Mouse (Mus musculus): ENCODE measurements around the gene Sbpl.

DNA sequence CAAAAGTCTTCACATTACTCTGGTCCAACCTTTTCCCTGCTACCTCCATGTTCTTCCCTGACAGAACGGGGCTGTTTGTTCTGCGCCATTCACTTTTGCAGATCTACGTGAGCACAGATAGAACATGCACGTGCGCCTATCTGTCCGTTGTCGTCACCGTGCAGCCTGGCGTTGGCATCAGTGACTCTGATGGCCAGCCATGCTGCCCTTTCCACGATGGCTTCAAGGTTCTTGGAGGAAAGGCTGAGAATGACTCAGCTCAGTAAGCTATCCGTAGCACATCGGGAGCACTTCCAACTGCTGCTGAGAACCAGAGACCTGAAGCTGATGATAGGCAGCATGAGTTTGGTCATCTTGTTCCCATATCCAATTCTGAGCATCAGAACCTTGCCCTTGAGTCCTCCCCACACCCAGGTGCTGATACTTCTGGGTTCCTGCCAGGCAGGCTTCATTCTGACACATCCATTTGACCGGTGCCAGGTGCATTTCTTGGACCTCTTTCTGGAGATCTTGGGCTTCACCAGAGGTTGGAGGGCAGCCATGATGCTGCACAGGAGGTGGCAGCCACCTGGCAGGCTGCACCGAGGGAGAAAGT, 49.1 kb upstream of the Sbpl start:
- no peak for TF ChIP-seq POLR2A (IDR thresholded peaks at IDR 0.05; ENCODE audit: low read depth, low read length)
- TF ChIP-seq CTCF (IDR thresholded peaks at IDR 0.05; ENCODE audit: extremely low read depth, insufficient read depth, insufficient read length, insufficient replicate concordance), result no peak

Data from spleen, adult 2 months (tissue).